Mouse (Mus musculus) ZHBTc4 (cell line): ENCODE measurements at regions not wholly inside any gene's neighbourhood (a gene's known extent, or its start where the extent isn't known, plus 50 kb on each side); places are given as distances from the start of the nearest gene placed in this dataset.

Experiments
- DNase-seq: peaks from one replicate; pipeline ENCODE4 v3.0.0-alpha.2; 2011; ENCODE audit warnings: low read depth, low spot score

DNA sequence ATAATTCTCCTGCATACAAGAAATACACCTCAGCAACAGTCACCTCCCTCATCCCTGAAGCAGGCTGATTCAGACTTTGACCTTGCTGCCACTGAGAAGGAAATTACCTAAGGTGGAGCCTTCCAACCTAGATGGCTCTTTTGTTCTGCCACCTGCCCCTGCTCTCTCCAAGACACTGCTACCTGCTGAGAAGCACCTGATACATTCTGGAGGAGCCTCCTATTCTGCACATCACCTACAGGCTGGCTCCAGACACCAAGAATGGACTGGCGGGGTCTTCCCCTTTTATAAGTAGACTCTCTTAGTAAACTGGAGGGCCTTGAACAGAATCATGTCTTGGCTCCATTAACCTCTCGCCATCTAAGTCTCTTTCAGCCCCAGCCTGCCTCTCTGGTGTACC lies 1149.5 kb upstream of the 2610301B20Rik start:
- DNase-seq, result peak; percentile 53

DNA sequence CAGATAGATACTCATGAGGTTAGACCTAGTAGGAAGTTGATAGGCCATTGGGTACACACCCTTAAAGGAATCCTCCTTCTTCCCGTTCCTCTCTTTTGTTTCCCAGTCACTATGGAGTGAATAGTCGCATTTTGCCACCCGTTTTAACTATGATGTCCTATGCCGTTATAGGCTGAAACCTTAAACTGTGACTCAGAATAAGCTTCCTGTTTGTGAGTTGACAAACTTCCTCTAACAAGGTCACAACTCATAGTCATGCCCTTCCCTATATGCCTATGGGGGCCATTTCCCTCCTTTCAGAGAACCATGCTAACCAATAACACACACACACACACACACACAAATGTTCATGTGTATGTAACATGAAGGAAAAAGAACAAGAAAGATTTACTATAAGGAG lies 1136.6 kb upstream of the 2610301B20Rik start:
- DNase-seq, result no peak

DNA sequence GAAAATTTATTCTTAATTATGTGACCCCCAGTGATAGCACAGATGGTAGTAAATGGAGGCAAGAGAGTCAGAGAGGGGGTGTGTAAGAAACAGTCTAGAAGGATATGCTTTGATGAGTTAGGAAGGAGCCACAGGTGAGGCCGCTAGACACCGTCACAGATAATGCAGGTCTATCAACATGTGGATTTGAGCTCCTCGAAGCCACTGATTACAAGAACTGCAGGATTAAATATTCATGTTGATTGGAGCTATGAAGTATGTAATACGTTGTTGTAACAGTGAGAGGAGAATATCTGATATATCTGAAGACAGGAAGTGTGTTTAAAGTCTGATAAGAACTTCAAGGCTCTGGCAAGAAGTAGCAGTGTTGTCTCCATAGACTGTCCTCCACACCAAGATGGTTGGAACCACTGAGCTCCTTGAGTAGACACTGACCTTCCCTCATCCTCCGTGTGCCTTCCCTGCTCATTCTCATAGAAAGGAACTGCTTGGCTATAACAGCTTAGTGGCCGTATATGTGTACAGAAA lies 1126.8 kb upstream of the 2610301B20Rik start:
- no peak for DNase-seq

DNA sequence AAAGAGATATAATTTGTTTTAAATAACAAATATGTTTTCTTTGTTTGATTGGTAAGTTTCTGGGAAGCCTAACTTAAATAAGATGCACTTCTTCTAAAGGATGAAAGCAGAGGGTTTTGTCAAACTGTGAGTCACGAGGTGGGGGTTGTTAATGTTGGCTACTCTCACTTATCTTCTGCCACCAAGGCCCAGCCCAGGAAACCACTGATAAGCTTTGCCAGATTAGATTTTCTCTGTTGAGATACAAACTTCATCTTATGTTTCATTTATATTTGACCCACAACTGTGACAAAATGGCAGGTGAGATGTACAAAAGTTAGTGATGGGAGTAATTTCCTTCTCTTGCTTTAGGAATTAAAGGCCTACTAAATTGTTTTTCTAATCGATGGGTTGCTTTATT lies 1126.2 kb upstream of the 2610301B20Rik start:
- no peak for DNase-seq

DNA sequence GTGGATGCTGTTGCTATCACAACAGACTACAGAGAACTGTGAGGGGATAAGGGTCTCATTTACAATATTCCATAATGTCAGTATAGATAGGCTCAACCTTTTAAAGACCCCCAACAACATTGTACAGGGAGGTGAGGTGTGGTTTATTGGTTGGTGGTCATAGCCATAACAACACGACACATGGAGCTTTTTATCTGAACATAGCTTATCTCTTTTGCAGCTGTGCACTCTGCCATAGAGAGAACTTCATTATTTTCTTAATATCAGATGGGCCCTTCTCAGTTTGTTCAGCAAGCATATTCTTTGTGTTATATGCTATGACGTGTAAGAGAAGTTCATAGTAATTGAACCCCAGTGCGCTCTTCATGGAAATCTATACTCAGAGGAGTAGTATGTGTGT lies 1124.4 kb upstream of the 2610301B20Rik start:
- no peak for DNase-seq

DNA sequence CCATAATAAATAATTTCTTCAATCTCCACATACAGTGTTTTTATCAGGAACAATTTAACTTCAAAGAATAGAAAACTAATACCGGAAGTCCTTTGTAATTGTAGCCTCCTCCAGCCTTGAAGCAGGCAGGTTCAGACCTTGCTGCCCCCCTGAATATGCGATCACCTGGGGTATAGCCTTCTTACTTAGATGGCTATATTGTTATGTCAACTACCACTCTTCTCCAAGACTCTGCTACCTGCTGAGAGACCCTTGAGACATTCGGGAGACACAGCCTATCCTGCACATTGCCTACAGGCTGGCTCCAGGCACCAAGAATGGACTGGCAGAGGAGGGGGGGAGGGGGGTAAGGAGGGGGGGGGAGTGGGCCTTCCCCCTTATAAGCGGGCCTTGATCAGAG lies 1123.9 kb upstream of the 2610301B20Rik start:
- DNase-seq, result peak; percentile 55

DNA sequence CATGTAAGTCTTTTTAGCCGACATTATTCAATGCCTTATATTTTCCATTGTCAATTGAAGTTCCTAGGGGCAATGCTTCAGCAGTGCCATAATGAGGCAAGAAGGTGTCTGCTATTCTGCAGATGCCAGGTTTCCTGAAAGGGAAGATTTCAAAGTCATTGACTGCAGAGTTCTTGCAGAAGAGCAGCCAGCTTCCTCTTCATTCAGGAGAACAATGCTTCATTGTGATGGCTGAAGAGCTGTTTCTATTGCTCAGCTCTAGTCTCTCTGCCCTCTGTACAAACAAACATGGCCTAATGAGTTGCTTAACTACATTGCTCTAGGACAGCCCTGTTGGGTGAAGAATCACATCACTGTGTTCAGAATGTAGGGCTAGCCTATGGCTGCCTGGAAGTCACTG lies 1111.0 kb upstream of the 2610301B20Rik start:
- peak; percentile 33 for DNase-seq

DNA sequence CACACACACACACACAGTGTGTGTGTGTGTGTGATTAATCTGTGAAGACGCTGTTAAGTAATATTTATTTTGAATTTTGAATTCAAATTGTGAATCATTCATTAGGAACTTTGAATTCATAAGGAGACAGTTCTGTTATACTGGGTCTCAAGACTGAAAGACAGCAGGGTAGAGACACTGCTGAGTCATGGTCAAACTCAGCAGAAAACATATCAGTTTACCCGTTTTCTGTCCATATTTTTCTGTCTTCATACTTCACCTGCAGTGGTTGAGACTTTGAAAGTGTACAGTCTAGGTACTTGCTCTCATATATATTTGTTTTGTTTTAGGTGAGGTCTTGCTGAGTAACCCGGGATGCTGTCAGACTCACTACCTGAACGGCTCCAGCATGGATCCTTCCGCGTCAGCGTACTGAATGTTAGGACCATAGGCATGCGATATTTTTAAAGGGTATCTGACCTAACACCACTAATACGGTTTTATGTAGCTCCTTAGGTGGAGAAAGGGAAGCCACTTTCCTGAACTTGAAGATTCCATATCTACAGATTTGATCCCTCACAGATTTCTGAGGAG lies 1104.6 kb upstream of the 2610301B20Rik start:
- no peak for DNase-seq

DNA sequence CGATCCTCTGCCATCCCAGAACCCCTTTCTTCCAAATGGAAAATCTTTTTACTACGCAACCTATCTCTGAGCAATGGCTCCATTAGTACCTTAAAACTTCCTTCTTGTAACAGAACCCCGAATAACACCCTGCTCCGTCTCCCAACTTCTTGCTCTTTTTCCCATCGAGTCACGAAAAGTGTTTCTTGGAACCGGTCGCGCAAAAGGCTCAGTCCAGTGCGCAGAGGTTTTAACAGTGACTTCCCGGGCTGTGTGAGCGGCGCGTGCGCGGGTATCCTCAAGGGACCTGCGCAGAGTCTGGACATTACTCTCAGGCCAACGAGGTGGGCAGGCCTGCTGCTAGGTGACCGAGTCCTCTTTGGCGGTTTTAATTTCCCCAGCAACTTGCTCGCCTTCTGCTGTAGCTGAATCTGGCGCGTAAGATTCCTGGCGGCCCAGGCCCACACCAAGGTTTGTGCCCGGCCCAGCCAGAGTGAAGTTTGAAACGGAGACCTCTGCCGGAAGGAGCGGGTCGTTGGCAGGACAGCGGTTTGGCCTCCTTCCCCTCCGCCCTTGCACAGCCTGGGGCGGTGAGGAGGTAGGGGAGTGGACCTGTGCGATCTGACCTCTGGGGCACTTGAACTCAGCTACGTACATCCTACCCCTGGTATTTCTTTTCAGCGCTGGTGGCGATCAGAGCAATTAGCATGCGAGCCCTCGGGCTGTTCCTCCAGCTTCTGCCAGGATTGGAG lies 1103.8 kb upstream of the 2610301B20Rik start:
- peak; percentile 86 for DNase-seq

DNA sequence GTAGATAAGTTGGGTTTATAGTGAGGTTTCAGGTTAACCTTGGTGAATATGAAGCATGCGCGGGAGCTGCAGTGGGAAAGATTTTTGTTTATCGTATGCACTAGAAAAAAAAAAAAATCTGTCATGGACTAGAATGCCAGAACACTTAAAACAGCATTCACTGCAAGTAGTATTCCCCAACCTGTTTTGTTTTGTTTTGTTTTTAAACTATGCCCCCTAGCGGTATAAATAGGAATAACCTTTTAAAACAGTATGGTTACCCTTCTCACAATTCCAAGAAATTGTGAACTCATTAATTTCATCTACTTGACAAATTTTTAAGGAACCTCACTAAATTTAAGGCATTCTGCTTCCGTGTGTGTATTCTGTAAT lies 1103.2 kb upstream of the 2610301B20Rik start:
- DNase-seq, result no peak

DNA sequence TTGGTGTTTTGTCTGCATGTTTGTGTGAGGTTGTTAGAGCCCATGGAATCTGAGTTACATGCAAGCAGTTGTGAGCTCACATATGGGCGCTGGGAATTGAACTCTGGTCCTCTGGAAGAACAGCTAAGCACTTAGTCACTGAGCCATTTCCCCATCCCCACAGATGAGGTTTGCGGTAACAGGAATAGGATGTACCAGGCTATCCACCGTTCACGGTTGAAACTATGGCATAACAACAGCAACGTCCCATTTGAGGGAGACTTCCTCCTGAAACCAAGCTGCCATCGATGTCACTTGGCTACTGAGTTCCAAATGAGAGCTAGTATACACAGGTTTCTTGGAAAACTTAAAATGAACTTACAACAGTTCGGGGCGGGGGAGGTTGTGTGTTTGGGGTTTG lies 1095.9 kb upstream of the 2610301B20Rik start:
- no peak for DNase-seq

DNA sequence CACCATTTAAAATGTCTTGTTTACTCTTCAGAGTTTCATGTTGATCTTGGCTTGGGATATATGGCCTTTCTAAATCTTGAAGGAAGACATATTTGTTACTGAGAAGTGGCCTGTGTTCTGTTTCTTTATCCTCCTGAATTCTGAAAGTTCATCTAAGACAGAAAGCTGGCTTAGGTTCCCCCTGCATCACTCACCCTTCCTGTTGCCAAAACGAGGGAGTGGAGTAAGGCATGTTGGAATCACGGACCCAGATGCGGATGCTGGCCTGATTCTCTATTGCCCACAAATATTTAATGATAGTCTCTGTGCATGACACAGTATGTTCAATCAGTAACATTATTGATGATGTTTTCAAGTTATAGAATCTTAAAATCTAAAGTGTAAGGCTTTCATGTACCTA lies 1094.7 kb upstream of the 2610301B20Rik start:
- DNase-seq, result no peak

DNA sequence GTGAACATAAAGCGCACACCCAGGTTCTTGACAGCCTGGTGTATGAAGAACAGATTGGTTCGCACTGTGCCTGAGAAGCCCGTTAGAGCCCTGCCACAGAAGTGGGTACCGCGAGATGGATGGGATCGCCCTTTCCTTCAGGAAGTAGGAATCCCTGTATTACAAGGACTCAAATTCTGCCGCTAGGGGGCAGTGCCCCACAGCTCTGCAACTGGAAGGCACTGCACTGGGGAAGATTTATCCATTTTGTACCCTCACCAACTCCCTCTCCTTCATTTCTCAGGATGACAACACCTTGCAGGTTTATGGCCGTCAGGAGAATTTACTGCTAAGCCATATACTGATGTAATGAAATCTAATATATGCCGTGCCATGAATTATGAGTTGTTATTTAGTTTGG lies 1094.1 kb upstream of the 2610301B20Rik start:
- peak; percentile 79 for DNase-seq

DNA sequence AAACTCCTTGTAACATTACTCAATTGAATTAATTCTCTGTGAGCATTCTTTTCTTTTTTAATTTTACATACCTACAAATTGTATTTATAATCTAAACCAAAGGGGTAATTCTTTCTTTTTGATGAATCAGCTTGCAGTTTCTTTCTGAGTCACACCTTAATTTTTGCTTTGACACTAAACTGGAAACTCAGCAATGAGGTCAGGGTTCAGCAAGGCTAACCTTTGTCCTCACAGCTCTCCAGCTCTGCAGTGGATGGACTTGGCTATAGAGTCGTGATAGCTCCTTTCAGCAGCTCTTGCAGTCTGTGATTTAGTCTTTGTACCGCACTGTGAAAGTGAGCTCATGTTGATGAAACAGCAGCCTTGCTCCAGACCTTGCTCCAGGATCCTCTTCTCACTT lies 1093.0 kb upstream of the 2610301B20Rik start:
- no peak for DNase-seq

DNA sequence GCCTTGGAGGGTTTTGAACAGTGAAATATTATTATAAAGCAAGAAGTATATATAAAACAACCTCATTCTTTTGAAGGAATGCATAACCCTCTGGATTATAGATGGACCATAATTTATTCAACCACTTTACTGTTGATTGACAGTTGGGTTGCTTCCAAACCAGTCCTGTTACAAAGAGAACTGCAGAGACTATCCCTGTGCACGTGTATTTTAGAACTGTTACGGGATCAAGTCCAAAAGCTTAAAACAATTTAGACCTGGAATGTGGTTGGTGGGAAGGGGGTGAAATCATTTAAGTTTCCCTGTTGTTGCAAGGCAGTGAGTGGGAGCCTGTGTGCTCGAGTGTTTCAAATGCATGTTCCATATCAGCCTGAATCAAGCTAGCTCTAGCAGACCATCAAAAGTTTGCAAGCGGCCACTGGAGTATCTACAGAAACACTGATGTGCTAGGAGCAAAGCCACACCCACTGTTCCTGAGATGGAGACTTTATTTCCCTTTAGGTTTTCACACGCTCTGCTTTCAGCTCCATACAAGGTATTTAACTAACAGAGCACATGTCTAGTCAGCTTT lies 1086.4 kb upstream of the 2610301B20Rik start:
- DNase-seq, result no peak

DNA sequence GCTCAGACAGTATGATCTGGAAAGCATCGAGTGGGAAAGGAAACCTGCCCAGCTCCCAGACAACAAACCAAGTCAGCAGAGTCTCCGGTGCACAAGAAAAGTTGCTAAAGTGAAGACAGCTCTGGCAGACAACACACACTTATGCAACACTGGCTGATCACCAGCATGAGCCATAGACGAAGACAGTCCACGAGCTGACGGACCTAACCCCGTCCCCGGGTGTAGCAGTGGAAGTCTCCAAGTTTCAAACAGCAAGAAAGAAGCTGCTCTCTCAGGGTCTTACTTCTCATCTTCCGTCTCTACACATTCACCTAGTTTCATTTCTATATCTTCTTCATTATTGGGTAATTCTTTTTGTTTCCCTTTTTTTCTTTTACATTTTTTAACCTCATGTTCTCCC lies 1083.8 kb upstream of the 2610301B20Rik start:
- DNase-seq, result no peak
